Mouse (Mus musculus) liver, adult 2 months (tissue): ENCODE measurements around the gene Jmjd6.

Experiments used
- CTCF ChIP-seq: fragments of 200-500 bp; IDR thresholded peaks from 2 replicates; pipeline ENCODE4 v1.5.1; 2011; ENCODE audit warnings: low read depth, low read length, control low read depth
- POLR2A ChIP-seq: fragments of 200-500 bp; IDR thresholded peaks from 2 replicates; pipeline ENCODE4 v1.6.1; 2011; ENCODE audit warnings: low read length, control low read depth; ENCODE audit not compliant: insufficient read depth; ENCODE audit errors: extremely low read depth

GRCm38 (mm10) chr11:116880839-116881238 is 37.6 kb upstream of the Jmjd6 start:
- TF ChIP-seq CTCF (no peak), POLR2A (no peak)
